Mouse (Mus musculus): ENCODE results near the gene Dnajc2. TPM values are rescaled to one million over a fixed set of nuclear protein-coding genes. Genes with fewer than 3 reads are reported as not detected.
A peak's percentile ranks its signal among the peaks of the same experiment; 100 is the strongest.

Gene Dnajc2
- polyA plus RNA-seq, 1 experiment from 2014 or later = 47.5 TPM

GRCm38 (mm10) chr5:21802907-21803306 is 17.9 kb upstream of the Dnajc2 start:
- no peak overlapping the region for H3K4me3 ChIP-seq (ENCODE audit: low read length)
- H3K9ac ChIP-seq (ENCODE audit: low read length) = no peak overlapping the region
- no peaks in the 10 kb centered on the region for H3K27me3 ChIP-seq (ENCODE audit: control insufficient read depth, insufficient read depth, low read length)
- no peaks in the 10 kb centered on the region for H3K4me1 ChIP-seq (ENCODE audit: control insufficient read depth, insufficient read depth, low read length)
- ATAC-seq (replicated peaks; ENCODE audit: extremely low read depth, insufficient read depth, low FRiP score) = no peak
- peaks cover 44% of the 10 kb centered on the region for H3K36me3 ChIP-seq (ENCODE audit: control insufficient read depth, insufficient read depth)
- no peak overlapping the region for H3K27ac ChIP-seq (ENCODE audit: low read length)
- WGBS = 91% methylated on average over 9 of the region's 9 CpGs
- H3K4me2 ChIP-seq (ENCODE audit: low read depth, low read length) = no peak overlapping the region
- H3K9me3 ChIP-seq (replicated peaks; ENCODE audit: control insufficient read depth, low read length) = no peaks in the 10 kb centered on the region

DNA sequence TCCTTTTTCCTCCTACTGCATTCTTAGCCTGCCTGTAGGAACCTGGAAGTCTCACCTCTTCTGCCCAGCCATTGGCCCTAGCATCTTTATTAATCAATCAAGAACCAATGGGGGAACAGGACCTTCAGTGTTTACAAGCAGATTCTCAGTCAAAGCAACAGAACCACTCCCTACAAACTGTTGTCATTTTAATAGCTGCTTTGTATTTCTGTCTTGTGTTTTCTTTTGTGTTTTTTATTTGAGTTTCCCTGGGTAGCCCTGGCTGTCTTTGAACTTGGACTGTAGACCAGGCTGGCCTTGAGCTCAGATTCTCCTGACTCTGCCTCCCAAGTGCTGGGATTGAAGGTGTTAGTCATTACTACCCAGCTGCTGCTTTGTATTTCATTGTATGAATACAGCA is 7.1 kb upstream of the Dnajc2 start:
- Histone ChIP-seq H3K9me3 (replicated peaks; ENCODE audit: control insufficient read depth, low read length) (no peaks in the 10 kb centered on the region), H3K27me3 (ENCODE audit: control insufficient read depth, insufficient read depth, low read length) (no peaks in the 10 kb centered on the region), H3K27ac (ENCODE audit: low read length) (no peak overlapping the region), H3K4me1 (ENCODE audit: control insufficient read depth, insufficient read depth, low read length) (peaks cover 8% of the 10 kb centered on the region), H3K36me3 (ENCODE audit: control insufficient read depth, insufficient read depth) (peaks cover 15% of the 10 kb centered on the region), H3K4me3 (ENCODE audit: low read length) (no peak overlapping the region), H3K4me2 (ENCODE audit: low read depth, low read length) (no peak overlapping the region), H3K9ac (ENCODE audit: low read length) (no peak overlapping the region)
- no peak for ATAC-seq (replicated peaks; ENCODE audit: extremely low read depth, insufficient read depth, low FRiP score)

- H3K9me3 ChIP-seq (replicated peaks; ENCODE audit: control insufficient read depth, low read length) = no peaks in the 10 kb centered on the region
- peaks cover 8% of the 10 kb centered on the region for H3K4me1 ChIP-seq (ENCODE audit: control insufficient read depth, insufficient read depth, low read length)
- WGBS = 74% methylated on average over 5 of the region's 5 CpGs
- no peak overlapping the region for H3K27ac ChIP-seq (ENCODE audit: low read length)
- no peak overlapping the region for H3K4me3 ChIP-seq (ENCODE audit: low read length)
- no peaks in the 10 kb centered on the region for H3K27me3 ChIP-seq (ENCODE audit: control insufficient read depth, insufficient read depth, low read length)
- H3K4me2 ChIP-seq (ENCODE audit: low read depth, low read length) = no peak overlapping the region
- no peak for ATAC-seq (replicated peaks; ENCODE audit: extremely low read depth, insufficient read depth, low FRiP score)
- no peaks in the 10 kb centered on the region; the same call in 1 of the 2 replicates for H3K36me3 ChIP-seq (ENCODE audit: control insufficient read depth, insufficient read depth)
- no peak overlapping the region for H3K9ac ChIP-seq (ENCODE audit: low read length)
Measured at GRCm38 (mm10) chr5:21789061-21789460, 4.0 kb upstream of the Dnajc2 start.

DNA sequence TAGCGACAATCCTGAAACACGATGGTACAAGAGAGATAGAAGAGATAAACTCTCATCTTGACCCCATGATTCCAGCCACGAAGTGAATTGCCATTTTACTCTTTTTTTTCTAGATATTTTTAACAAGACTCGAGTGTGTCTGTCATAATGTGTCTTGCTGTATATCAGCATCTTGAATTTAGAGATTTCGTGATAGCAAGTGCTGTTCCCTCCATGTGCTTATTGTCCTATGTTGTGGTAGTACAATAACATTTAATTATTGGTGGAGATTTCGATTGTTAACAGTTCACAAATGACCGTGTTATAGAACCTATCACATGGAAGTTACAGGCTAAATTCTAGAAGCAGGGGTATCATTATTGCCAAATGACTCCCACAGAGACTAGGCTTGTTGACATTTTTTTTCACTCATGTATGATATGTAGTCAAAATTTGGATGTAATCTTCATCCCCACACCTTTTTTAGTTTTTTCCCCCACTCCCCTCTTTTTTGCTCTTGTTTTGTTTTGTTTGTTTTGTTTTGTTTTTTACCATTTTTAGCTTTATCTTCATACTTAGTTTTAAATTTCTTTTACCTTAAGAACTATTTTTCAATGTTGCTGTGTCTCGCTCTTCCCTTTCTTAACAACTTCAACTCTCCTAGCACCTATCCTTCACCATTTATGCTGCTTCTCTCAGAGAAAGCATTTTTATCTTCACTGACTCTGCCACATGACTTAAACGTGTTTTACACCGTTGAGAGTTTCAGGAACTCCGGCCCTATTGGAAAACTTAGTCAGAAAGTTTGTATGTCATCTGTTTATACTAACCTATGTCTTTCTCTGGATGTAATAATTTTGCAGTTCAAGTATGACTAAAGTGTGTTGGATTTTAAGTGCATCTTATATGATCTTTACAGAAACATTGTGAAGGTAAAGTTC is 2.4 kb upstream of the Dnajc2 start:
- WGBS = 30% methylated on average over 11 of the region's 11 CpGs

DNA sequence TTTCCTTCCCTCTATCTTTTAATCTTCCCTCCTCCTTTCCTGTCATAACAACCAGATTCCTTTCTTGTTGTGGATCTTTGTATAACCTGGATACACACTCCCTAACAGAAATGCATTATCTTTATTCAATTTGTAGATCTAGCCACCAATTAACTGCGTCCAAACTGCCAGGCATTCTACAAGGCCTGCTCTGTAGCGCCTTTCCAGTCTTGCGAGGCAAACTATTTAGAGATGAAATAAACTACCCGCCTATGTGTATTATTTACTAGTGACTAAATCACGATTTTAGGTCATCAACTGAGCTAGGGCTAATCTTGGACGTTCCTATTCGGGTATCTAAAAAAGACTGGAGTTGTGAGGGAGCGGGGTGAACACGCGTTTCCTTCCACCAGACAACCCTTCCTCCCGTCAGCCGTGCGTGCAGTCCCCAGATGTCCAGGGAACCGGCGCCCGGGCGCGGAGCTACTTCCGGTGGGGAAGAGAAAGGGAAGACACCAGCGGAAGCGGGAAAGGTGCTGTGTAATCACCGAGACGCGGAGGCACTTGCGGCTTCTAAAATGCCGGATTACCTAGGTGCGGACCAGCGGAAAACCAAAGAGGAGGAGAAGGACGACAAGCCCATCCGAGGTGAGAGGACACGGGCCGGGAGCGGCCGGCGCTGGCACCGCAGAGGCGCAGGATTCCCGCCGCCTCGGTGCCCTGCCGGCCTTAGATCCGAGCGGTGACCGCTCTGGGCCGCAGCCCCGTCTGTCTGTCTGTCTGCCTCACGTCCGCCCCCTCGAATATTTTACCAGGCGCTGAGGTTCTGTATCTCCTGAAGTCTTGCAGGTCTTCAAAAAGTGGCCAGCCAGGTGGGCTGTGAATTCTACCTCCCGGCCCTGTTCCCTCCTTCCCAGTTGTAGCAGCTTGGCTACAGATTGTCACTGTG is 1.5 kb upstream of the Dnajc2 start:
- peak overlapping the region; percentile 98 for H3K9ac ChIP-seq (ENCODE audit: low read length)
- ATAC-seq (replicated peaks; ENCODE audit: extremely low read depth, insufficient read depth, low FRiP score) = peak; percentile 80
- H3K4me3 ChIP-seq (ENCODE audit: low read length) = peak overlapping the region; percentile 99
- WGBS = 1% methylated on average over 51 of the region's 51 CpGs
- no peaks in the 10 kb centered on the region for H3K27me3 ChIP-seq (ENCODE audit: control insufficient read depth, insufficient read depth, low read length)
- H3K9me3 ChIP-seq (replicated peaks; ENCODE audit: control insufficient read depth, low read length) = no peaks in the 10 kb centered on the region
- peak overlapping the region; percentile 90 for H3K27ac ChIP-seq (ENCODE audit: low read length)
- peaks cover 8% of the 10 kb centered on the region for H3K4me1 ChIP-seq (ENCODE audit: control insufficient read depth, insufficient read depth, low read length)
- H3K4me2 ChIP-seq (ENCODE audit: low read depth, low read length) = peak overlapping the region; percentile 87
- peaks cover 10% of the 10 kb centered on the region for H3K36me3 ChIP-seq (ENCODE audit: control insufficient read depth, insufficient read depth)

More for the DNA sequence above, 2.4 kb upstream of the Dnajc2 start:
- Histone ChIP-seq H3K36me3 (ENCODE audit: control insufficient read depth, insufficient read depth) (peaks cover 4% of the 10 kb centered on the region), H3K4me1 (ENCODE audit: control insufficient read depth, insufficient read depth, low read length) (peaks cover 8% of the 10 kb centered on the region), H3K4me2 (ENCODE audit: low read depth, low read length) (peak overlapping the region; percentile 87), H3K27me3 (ENCODE audit: control insufficient read depth, insufficient read depth, low read length) (no peaks in the 10 kb centered on the region), H3K9ac (ENCODE audit: low read length) (peak overlapping the region; percentile 98), H3K27ac (ENCODE audit: low read length) (peak overlapping the region; percentile 90), H3K4me3 (ENCODE audit: low read length) (peak overlapping the region; percentile 99), H3K9me3 (replicated peaks; ENCODE audit: control insufficient read depth, low read length) (no peaks in the 10 kb centered on the region)
- ATAC-seq (replicated peaks; ENCODE audit: extremely low read depth, insufficient read depth, low FRiP score) = no peak

DNA sequence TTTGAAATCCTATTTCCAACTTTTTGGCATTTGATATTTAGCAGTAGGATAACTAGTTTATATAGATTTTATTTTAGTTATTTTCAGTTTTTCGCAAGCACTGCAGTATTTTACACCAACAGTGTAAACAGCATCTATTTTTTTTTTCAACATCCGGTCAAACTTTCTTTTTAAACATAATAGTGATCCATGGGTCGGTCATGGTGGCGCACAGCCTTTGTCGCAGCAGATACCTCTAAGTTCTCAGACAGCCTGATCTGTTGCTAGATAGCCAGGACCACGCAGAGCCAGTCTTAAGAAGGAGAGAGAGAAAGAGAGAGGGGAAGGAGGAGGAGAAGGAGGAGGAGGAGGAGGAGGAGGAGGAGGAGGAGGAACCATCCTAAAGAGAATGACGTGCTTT is 725 bp upstream of the Dnajc2 start:
- no peak overlapping the region for H3K9ac ChIP-seq (ENCODE audit: low read length)
- no peak overlapping the region for H3K27ac ChIP-seq (ENCODE audit: low read length)
- H3K4me2 ChIP-seq (ENCODE audit: low read depth, low read length) = no peak overlapping the region; the same call in 1 of the 2 replicates
- no peaks in the 10 kb centered on the region for H3K9me3 ChIP-seq (replicated peaks; ENCODE audit: control insufficient read depth, low read length)
- peaks cover 17% of the 10 kb centered on the region for H3K36me3 ChIP-seq (ENCODE audit: control insufficient read depth, insufficient read depth)
- H3K4me1 ChIP-seq (ENCODE audit: control insufficient read depth, insufficient read depth, low read length) = peaks cover 8% of the 10 kb centered on the region
- no peak overlapping the region for H3K4me3 ChIP-seq (ENCODE audit: low read length)
- 80% methylated on average over 7 of the region's 7 CpGs for WGBS
- no peak for ATAC-seq (replicated peaks; ENCODE audit: extremely low read depth, insufficient read depth, low FRiP score)
- H3K27me3 ChIP-seq (ENCODE audit: control insufficient read depth, insufficient read depth, low read length) = no peaks in the 10 kb centered on the region

DNA sequence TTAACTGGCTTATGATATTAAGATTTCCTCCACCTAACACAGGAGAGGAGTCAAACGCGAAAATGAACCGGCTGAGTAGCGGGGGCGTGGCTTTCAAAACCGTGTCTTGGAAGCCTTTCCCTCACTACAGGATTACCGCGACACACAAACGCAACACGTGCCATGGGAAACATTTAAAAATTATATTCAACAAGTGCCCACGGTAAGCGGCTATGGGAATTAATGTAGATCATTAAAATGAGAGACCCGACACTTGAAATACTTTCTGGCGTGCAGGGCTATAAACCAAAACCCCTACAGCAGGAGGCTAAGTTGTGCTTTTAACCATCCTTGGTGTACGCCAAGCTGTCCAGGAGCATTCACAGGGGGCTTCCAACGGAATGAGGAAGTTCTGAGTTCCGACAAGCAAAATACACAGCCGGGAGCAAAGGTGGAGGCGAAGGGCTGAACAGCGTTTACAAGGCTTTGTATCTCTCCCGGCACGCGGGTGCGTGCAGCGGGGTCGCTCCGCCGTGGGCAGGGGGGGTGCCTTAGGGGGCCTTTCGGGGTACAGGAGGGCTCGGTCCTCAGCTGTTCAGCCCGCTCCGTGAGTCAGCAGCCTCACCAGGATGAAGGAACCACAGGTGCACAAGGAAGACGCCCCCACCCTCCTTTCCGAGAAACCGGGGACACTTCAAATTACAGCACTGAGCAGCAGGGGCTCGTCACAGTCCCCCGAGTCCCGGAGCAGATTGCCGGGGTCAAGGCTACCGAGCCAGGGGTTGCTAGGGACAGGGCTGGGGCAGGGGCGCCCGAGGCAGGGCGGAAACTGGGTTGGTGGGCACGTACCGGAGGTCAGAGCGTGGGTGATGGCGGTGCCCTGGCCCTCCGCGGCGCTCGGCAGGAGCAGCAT is 644 bp downstream of the Dnajc2 start:
- peaks cover 30% of the 10 kb centered on the region for H3K36me3 ChIP-seq (ENCODE audit: control insufficient read depth, insufficient read depth)
- peak overlapping the region; percentile 70 for H3K27ac ChIP-seq (ENCODE audit: low read length)
- peak overlapping the region; percentile 73 for H3K4me2 ChIP-seq (ENCODE audit: low read depth, low read length)
- peak; percentile 29; the same call in 1 of the 2 replicates for ATAC-seq (replicated peaks; ENCODE audit: extremely low read depth, insufficient read depth, low FRiP score)
- no peaks in the 10 kb centered on the region for H3K27me3 ChIP-seq (ENCODE audit: control insufficient read depth, insufficient read depth, low read length)
- WGBS = under 1% methylated on average over 51 of the region's 51 CpGs
- H3K9me3 ChIP-seq (replicated peaks; ENCODE audit: control insufficient read depth, low read length) = no peaks in the 10 kb centered on the region
- peak overlapping the region; percentile 88 for H3K9ac ChIP-seq (ENCODE audit: low read length)
- H3K4me3 ChIP-seq (ENCODE audit: low read length) = peak overlapping the region; percentile 87
- peaks cover 8% of the 10 kb centered on the region for H3K4me1 ChIP-seq (ENCODE audit: control insufficient read depth, insufficient read depth, low read length)

DNA sequence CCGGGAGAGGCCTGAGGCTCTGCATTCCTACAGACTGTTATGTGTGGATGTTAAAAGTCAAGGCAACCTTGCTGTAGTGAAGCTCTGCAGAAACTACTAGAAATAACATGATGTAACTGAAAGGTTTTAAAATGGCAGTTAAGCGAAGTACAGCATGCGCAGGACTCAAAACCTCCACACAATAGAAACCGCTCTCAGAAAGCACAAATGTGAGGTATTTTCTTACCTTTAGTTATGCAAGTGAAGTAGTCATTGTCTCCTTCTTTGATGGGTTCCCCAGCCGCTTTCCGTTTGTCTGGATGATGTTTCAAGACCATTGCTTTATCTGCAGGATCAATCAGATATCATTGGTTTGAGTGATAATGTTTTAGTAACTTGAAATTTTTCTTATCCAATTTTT is 8.6 kb downstream of the Dnajc2 start:
- no peaks in the 10 kb centered on the region for H3K27me3 ChIP-seq (ENCODE audit: control insufficient read depth, insufficient read depth, low read length)
- H3K9me3 ChIP-seq (replicated peaks; ENCODE audit: control insufficient read depth, low read length) = no peaks in the 10 kb centered on the region
- no peak overlapping the region for H3K27ac ChIP-seq (ENCODE audit: low read length)
- H3K9ac ChIP-seq (ENCODE audit: low read length) = no peak overlapping the region
- H3K4me1 ChIP-seq (ENCODE audit: control insufficient read depth, insufficient read depth, low read length) = no peaks in the 10 kb centered on the region
- H3K4me3 ChIP-seq (ENCODE audit: low read length) = no peak overlapping the region
- no peak for ATAC-seq (replicated peaks; ENCODE audit: extremely low read depth, insufficient read depth, low FRiP score)
- no peak overlapping the region for H3K4me2 ChIP-seq (ENCODE audit: low read depth, low read length)
- H3K36me3 ChIP-seq (ENCODE audit: control insufficient read depth, insufficient read depth) = peaks cover 50% of the 10 kb centered on the region
- WGBS = 87% methylated on average over 6 of the region's 6 CpGs

Data from heart, embryonic 16.5 days (tissue).